Mouse (Mus musculus): ENCODE measurements around the gene Zdhhc5. TPM values are rescaled to one million over a fixed set of nuclear protein-coding genes. Genes with fewer than 3 reads are reported as not detected.
"Not testable (repeated sequence)": the region's sequence is repeated elsewhere in the genome, so short reads cannot be mapped to it uniquely, and the experiment has no call there.

Zdhhc5 gene
- polyA plus RNA-seq, 1 experiment: 59.6 TPM

DNA sequence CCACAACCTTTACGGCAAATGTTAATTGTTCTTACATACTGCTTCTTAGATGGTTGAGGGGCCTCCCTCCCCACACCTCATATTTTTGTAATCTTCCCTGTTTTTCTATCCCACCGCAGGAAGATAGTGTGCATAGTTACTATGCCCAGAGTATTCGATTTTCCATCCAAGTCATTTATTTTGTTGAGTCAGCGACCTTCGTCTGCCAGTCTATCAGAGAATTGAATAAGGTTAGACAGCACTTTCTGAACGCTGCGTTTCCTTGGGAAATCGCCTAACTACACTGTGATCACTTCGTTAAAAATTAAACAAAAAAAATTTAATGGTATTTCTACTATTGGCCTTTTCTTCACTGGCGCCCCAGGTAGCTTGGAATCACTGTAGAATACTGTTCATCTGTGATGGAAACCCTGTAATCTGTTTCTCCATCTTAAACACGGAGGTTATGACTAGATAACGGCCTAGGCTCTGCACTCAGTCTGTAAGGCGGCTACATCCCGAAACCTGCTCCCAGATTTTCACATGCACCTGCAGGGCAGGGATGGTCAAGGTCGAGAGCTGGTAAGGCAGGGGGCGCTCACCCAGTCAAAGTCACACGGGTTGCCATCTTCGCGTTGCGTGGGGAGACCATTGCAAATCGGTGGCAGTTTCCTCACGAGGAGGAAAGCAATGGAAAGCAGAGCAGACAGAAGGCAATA lies 37.6 kb downstream of the Zdhhc5 start:
- Histone ChIP-seq H3K36me3 (ENCODE audit: control insufficient read depth, insufficient read depth, low read length) (no peaks in the 10 kb centered on the region; the same call in 1 of the 2 replicates), H3K4me3 (ENCODE audit: insufficient read depth, low read depth, low read length) (peak overlapping the region; percentile 65), H3K27ac (ENCODE audit: insufficient read depth, low read depth, low read length) (peak overlapping the region; percentile 64), H3K27me3 (replicated peaks; ENCODE audit: control insufficient read depth, insufficient read depth, low read length) (no peaks in the 10 kb centered on the region), H3K4me1 (ENCODE audit: control insufficient read depth, insufficient read depth, low read length) (no peaks in the 10 kb centered on the region; the same call in 1 of the 2 replicates)
- no peak for TF ChIP-seq POLR2A (IDR thresholded peaks at IDR 0.05; ENCODE audit: low read depth, low read length)
- TF ChIP-seq CTCF (conservative IDR thresholded peaks at IDR 0.05; ENCODE audit: insufficient read depth, insufficient read length, low read depth, low read length): peak; percentile 27; the same call in 1 of the 2 replicates
- no peak for DNase-seq
- 5% methylated on average over 22 of the region's 22 CpGs for whole genome bisulfite sequencing

GRCm38 (mm10) chr2:84671535-84671934 lies 43.4 kb downstream of the Zdhhc5 start:
- not testable (repeated sequence) for H3K4me3 ChIP-seq (ENCODE audit: insufficient read depth, low read depth, low read length); DNase-seq; H3K36me3 ChIP-seq (ENCODE audit: control insufficient read depth, insufficient read depth, low read length); H3K27me3 ChIP-seq (replicated peaks; ENCODE audit: control insufficient read depth, insufficient read depth, low read length); H3K4me1 ChIP-seq (ENCODE audit: control insufficient read depth, insufficient read depth, low read length); H3K27ac ChIP-seq (ENCODE audit: insufficient read depth, low read depth, low read length)
- WGBS: 65% methylated on average over 4 of the region's 5 CpGs

DNA sequence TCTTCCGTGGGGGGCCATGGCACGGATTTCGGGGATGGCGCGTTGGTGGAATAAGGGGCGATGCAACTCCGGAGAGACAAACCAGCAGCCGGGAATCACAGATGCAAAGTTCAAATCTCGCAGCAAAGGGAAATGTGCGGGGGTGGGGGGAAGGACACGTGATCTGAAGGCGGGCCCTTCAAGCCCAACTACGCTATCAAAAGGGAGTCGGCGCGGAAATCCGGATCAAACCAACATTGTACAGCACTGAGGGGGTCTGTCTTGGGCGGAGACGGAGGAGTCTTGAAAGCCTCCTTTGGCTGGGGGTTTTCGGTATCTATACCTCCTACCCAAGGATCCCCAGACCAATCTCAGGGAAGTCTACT lies 44.4 kb downstream of the Zdhhc5 start, which contains the start of gene Selenoh:
Gene Selenoh, minus strand, starts transcription at position 202 of the 365 bp plus-strand sequence.
- H3K27ac ChIP-seq (ENCODE audit: insufficient read depth, low read depth, low read length): peak within 1 kb of the TSS; percentile 48; the same call in 1 of the 2 replicates
- TF ChIP-seq POLR2A (IDR thresholded peaks at IDR 0.05; ENCODE audit: low read depth, low read length): no peak
- no peak for TF ChIP-seq CTCF (conservative IDR thresholded peaks at IDR 0.05; ENCODE audit: insufficient read depth, insufficient read length, low read depth, low read length)
- H3K36me3 ChIP-seq (ENCODE audit: control insufficient read depth, insufficient read depth, low read length): no peaks in the 10 kb centered on the region; the same call in 1 of the 2 replicates
- H3K27me3 ChIP-seq (replicated peaks; ENCODE audit: control insufficient read depth, insufficient read depth, low read length): no peaks in the 10 kb centered on the region
- DNase-seq: peak; percentile 86
- peak within 1 kb of the TSS; percentile 98 for H3K4me3 ChIP-seq (ENCODE audit: insufficient read depth, low read depth, low read length)
- H3K4me1 ChIP-seq (ENCODE audit: control insufficient read depth, insufficient read depth, low read length): no peaks in the 10 kb centered on the region; the same call in 1 of the 2 replicates
- WGBS: under 1% methylated on average over 20 of the region's 20 CpGs

- H3K27ac ChIP-seq (ENCODE audit: insufficient read depth, low read depth, low read length): no peak overlapping the region
Measured at GRCm38 (mm10) chr2:84669828-84670568, 45.0 kb downstream of the Zdhhc5 start.

DNA sequence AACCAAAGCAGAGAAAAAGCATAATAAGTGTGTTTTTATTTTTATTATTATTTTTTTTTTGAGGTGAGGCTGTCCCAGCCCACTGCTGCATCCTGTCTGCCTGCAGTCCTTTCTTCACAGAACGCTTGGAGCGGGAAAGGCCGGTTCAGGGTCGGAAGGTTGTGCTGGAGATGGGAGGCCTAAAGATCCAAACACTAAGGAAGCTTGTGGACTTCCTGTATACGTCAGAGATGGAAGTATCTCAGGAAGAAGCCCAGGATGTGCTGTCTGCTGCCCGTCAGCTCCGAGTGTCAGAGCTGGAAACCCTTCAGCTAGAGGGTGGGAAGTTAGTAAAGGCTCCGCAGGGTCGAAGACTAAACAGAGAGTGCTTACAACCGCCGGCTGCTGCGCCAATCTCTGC lies 48.9 kb downstream of the Zdhhc5 start:
- Histone ChIP-seq H3K36me3 (ENCODE audit: control insufficient read depth, insufficient read depth, low read length) (no peaks in the 10 kb centered on the region), H3K27me3 (replicated peaks; ENCODE audit: control insufficient read depth, insufficient read depth, low read length) (no peaks in the 10 kb centered on the region), H3K4me1 (ENCODE audit: control insufficient read depth, insufficient read depth, low read length) (no peaks in the 10 kb centered on the region; the same call in 1 of the 2 replicates), H3K4me3 (ENCODE audit: insufficient read depth, low read depth, low read length) (no peak overlapping the region), H3K27ac (ENCODE audit: insufficient read depth, low read depth, low read length) (peak overlapping the region; percentile 13; the same call in 1 of the 2 replicates)
- DNase-seq: peak; percentile 55
- TF ChIP-seq POLR2A (IDR thresholded peaks at IDR 0.05; ENCODE audit: low read depth, low read length) (no peak), CTCF (conservative IDR thresholded peaks at IDR 0.05; ENCODE audit: insufficient read depth, insufficient read length, low read depth, low read length) (no peak)
- WGBS: 56% methylated on average over 12 of the region's 12 CpGs

More at GRCm38 (mm10) chr2:84669828-84670568, 45.0 kb downstream of the Zdhhc5 start:
- TF ChIP-seq POLR2A (IDR thresholded peaks at IDR 0.05; ENCODE audit: low read depth, low read length) (no peak), CTCF (conservative IDR thresholded peaks at IDR 0.05; ENCODE audit: insufficient read depth, insufficient read length, low read depth, low read length) (no peak)
- DNase-seq: peak; percentile 27
- H3K27me3 ChIP-seq (replicated peaks; ENCODE audit: control insufficient read depth, insufficient read depth, low read length): no peaks in the 10 kb centered on the region
- WGBS: 5% methylated on average over 39 of the region's 39 CpGs
- no peaks in the 10 kb centered on the region; the same call in 1 of the 2 replicates for H3K36me3 ChIP-seq (ENCODE audit: control insufficient read depth, insufficient read depth, low read length)
- H3K4me3 ChIP-seq (ENCODE audit: insufficient read depth, low read depth, low read length): peak overlapping the region; percentile 98
- no peaks in the 10 kb centered on the region; the same call in 1 of the 2 replicates for H3K4me1 ChIP-seq (ENCODE audit: control insufficient read depth, insufficient read depth, low read length)

DNA sequence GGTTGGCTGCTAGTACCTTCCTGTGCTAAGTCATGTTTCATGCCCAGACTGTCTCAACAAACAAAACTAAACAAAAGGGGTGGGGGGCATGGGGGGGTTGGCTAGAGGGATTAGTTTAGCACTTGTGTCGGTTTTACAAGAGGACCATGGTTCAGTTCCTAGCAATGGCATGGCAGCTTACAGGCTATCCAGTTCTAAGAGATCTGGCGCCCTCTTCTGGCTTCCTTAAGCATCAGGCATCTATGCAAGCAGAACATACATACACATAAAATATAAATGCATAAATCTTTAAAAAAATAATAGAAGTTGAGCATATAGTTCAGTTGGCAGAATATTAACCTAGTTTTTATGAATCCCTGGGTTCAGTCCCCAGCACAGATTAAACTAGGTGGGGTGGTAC lies 52.1 kb downstream of the Zdhhc5 start:
- H3K27me3 ChIP-seq (replicated peaks; ENCODE audit: control insufficient read depth, insufficient read depth, low read length): no peaks in the 10 kb centered on the region
- no peaks in the 10 kb centered on the region for H3K36me3 ChIP-seq (ENCODE audit: control insufficient read depth, insufficient read depth, low read length)
- H3K27ac ChIP-seq (ENCODE audit: insufficient read depth, low read depth, low read length): no peak overlapping the region
- WGBS: 31% methylated on average over 2 of the region's 2 CpGs
- no peak overlapping the region for H3K4me3 ChIP-seq (ENCODE audit: insufficient read depth, low read depth, low read length)
- no peaks in the 10 kb centered on the region for H3K4me1 ChIP-seq (ENCODE audit: control insufficient read depth, insufficient read depth, low read length)
- peak; percentile 58 for TF ChIP-seq CTCF (conservative IDR thresholded peaks at IDR 0.05; ENCODE audit: insufficient read depth, insufficient read length, low read depth, low read length)
- TF ChIP-seq POLR2A (IDR thresholded peaks at IDR 0.05; ENCODE audit: low read depth, low read length): no peak
- DNase-seq: peak; percentile 63

- no peaks in the 10 kb centered on the region for H3K4me1 ChIP-seq (ENCODE audit: control insufficient read depth, insufficient read depth, low read length)
- H3K27me3 ChIP-seq (replicated peaks; ENCODE audit: control insufficient read depth, insufficient read depth, low read length): no peaks in the 10 kb centered on the region
- no peak overlapping the region for H3K27ac ChIP-seq (ENCODE audit: insufficient read depth, low read depth, low read length)
- no peaks in the 10 kb centered on the region for H3K36me3 ChIP-seq (ENCODE audit: control insufficient read depth, insufficient read depth, low read length)
- peak; percentile 85 for DNase-seq
- no peak overlapping the region for H3K4me3 ChIP-seq (ENCODE audit: insufficient read depth, low read depth, low read length)
- WGBS: 43% methylated on average over 3 of the region's 3 CpGs
- TF ChIP-seq POLR2A (IDR thresholded peaks at IDR 0.05; ENCODE audit: low read depth, low read length): no peak
- peak; percentile 56 for TF ChIP-seq CTCF (conservative IDR thresholded peaks at IDR 0.05; ENCODE audit: insufficient read depth, insufficient read length, low read depth, low read length)
Measured at GRCm38 (mm10) chr2:84660253-84660652, 54.7 kb downstream of the Zdhhc5 start.
